10 mouse cellular contexts compared by ENCODE assay signal in the genomic region with DNA sequence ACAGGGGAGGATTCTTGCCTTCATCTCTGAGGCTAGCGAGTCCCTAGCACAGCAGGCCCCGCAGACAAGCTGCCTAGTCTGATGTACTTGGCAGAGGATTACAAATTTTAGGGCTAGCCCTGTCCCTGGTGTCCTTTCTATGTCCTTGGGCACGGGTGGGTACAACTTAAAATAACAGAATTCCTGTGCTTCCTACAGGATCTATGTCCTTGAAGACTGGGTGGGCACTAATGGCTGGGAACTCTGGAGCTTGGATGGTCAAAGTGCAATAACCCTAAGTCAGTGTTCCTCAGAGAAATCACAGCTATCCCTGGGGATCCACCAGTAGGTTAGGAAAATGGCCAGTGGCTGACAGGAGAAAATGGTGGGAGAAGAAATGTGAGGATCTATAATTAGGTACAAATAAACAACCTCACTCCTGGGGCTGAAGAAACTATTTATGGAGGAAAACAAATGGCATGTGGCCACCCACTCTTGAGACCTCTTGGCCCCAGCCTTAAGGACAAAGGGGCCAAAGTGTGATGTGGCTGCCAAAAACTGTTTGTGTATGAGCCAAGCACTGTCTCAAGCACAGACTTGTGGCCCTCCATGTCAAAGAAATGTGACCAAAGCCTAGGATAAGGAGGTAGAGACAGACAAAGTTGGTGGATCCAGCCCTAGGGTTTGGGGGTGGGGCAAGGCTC. TPM values are rescaled to one million over a fixed set of nuclear protein-coding genes. Genes with fewer than 3 reads are reported as not detected.
DNase-seq lines count a peak whose midpoint lies in the region; ATAC-seq and TF ChIP-seq lines count a peak whose summit lies in the region.
"Had no signal": no experiment of that assay in that cellular context is flagged by ENCODE, and none has a peak within 500 bp of the region (broad histone marks: within the 10 kb centered on the region; RNA-seq: fewer than 3 reads in every experiment).

No protein-coding gene starts in this region.

- H3K27me3 ChIP-seq in kidney, adult 2 months (replicated peaks; ENCODE audit: control insufficient read depth, insufficient read depth, low read length), result no peaks in the 10 kb centered on the region
- H3K27me3 ChIP-seq in heart, embryonic 13.5 days (replicated peaks), result no peaks in the 10 kb centered on the region
- H3K27me3 ChIP-seq in lung, embryonic 16.5 days (ENCODE audit: control insufficient read depth, insufficient read depth, low read depth, low read length), result no peaks in the 10 kb centered on the region
- H3K27me3 ChIP-seq in forebrain, embryonic 11.5 days (ENCODE audit: control insufficient read depth, insufficient read depth, low read length), result no peaks in the 10 kb centered on the region

- WGBS in kidney, adult 2 months, result 57% methylated on average over 3 of the region's 3 CpGs
- 83% methylated on average over 3 of the region's 3 CpGs for WGBS in heart, embryonic 13.5 days
- 75% methylated on average over 3 of the region's 3 CpGs for WGBS in lung, embryonic 16.5 days
- WGBS in forebrain, embryonic 11.5 days, result 91% methylated on average over 3 of the region's 3 CpGs

- DNase-seq in kidney, adult 2 months, result peak; percentile 67
- no peak for DNase-seq in kidney, adult 18-20 months
- DNase-seq in adrenal gland, postnatal 36 days, result peak; percentile 20 to 52
- no peak for DNase-seq in frontal cortex, postnatal 25 days (ENCODE audit: low spot score in 2 of 2)
- no peak for DNase-seq in forebrain, embryonic 11.5 days (ENCODE audit: low spot score)
- DNase-seq in left cerebral cortex, postnatal 14 days (ENCODE audit: low spot score in 2 of 2), result no peak
- DNase-seq: left cerebral cortex, postnatal 4 days; thymus, adult 18-20 months had no signal

- no peaks in the 10 kb centered on the region for H3K9me3 ChIP-seq in heart, embryonic 13.5 days
- no peaks in the 10 kb centered on the region for H3K9me3 ChIP-seq in lung, embryonic 16.5 days (ENCODE audit: control insufficient read depth, low read length)
- H3K9me3 ChIP-seq in forebrain, embryonic 11.5 days (ENCODE audit: control insufficient read depth, low read length), result no peaks in the 10 kb centered on the region

- H3K9ac ChIP-seq in heart, embryonic 13.5 days, result peak overlapping the region; percentile 24; the same call in 1 of the 2 replicates
- H3K9ac ChIP-seq in lung, embryonic 16.5 days (ENCODE audit: low read length), result no peak overlapping the region
- H3K9ac ChIP-seq in forebrain, embryonic 11.5 days (ENCODE audit: low read length), result no peak overlapping the region

- peaks cover 46% of the 10 kb centered on the region for H3K4me1 ChIP-seq in kidney, adult 2 months (ENCODE audit: control insufficient read depth, insufficient read depth, low read length)
- peaks cover 75% of the 10 kb centered on the region for H3K4me1 ChIP-seq in heart, embryonic 13.5 days
- peaks cover 40% of the 10 kb centered on the region for H3K4me1 ChIP-seq in lung, embryonic 16.5 days (replicated peaks; ENCODE audit: control insufficient read depth, insufficient read depth, low read length)
- H3K4me1 ChIP-seq in forebrain, embryonic 11.5 days (replicated peaks; ENCODE audit: control insufficient read depth, insufficient read depth, low read length), result peaks cover 10% of the 10 kb centered on the region

- ATAC-seq in heart, embryonic 13.5 days (ENCODE audit: extremely low read depth, insufficient number of reproducible peaks, low FRiP score, low TSS enrichment), result no peak
- ATAC-seq in lung, embryonic 16.5 days (ENCODE audit: low read depth), result no peak
- ATAC-seq in forebrain, embryonic 11.5 days (replicated peaks; ENCODE audit: low FRiP score), result no peak

- H3K36me3 ChIP-seq in kidney, adult 2 months (ENCODE audit: control insufficient read depth, insufficient read depth, low read length), result no peaks in the 10 kb centered on the region
- H3K36me3 ChIP-seq in heart, embryonic 13.5 days, result peaks cover 3% of the 10 kb centered on the region
- no peaks in the 10 kb centered on the region for H3K36me3 ChIP-seq in lung, embryonic 16.5 days (ENCODE audit: control insufficient read depth, insufficient read depth, low read length)
- no peaks in the 10 kb centered on the region; the same call in 1 of the 2 replicates for H3K36me3 ChIP-seq in forebrain, embryonic 11.5 days (ENCODE audit: control insufficient read depth, insufficient read depth, low read length)

- H3K4me2 ChIP-seq in heart, embryonic 13.5 days, result peak overlapping the region; percentile 44; the same call in 1 of the 2 replicates
- no peak overlapping the region for H3K4me2 ChIP-seq in lung, embryonic 16.5 days (ENCODE audit: low read depth, low read length)
- no peak overlapping the region for H3K4me2 ChIP-seq in forebrain, embryonic 11.5 days (ENCODE audit: low read depth, low read length, severe bottlenecking)

- no peak for TF ChIP-seq POLR2A in kidney, adult 2 months (IDR thresholded peaks at IDR 0.05; ENCODE audit: low read depth, low read length)

- TF ChIP-seq CTCF in kidney, adult 2 months (conservative IDR thresholded peaks at IDR 0.05; ENCODE audit: insufficient read depth, insufficient read length, low read depth, low read length), result no peak

- intact Hi-C loops in left cerebral cortex, postnatal 14 days (cut with DNase I), result no loop called here

- H3K27ac ChIP-seq in kidney, adult 2 months (ENCODE audit: insufficient read depth, low read depth, low read length), result peak overlapping the region; percentile 29
- H3K27ac ChIP-seq in heart, embryonic 13.5 days (replicated peaks), result peak overlapping the region; percentile 32; the same call in 1 of the 2 replicates
- H3K27ac ChIP-seq in lung, embryonic 16.5 days (ENCODE audit: low read length), result peak overlapping the region; percentile 30; the same call in 1 of the 2 replicates
- H3K27ac ChIP-seq in forebrain, embryonic 11.5 days (ENCODE audit: low read depth, low read length), result no peak overlapping the region

- no peak overlapping the region for H3K4me3 ChIP-seq in kidney, adult 2 months (ENCODE audit: insufficient read depth, low read depth, low read length)
- H3K4me3 ChIP-seq in heart, embryonic 13.5 days, result no peak overlapping the region
- no peak overlapping the region for H3K4me3 ChIP-seq in lung, embryonic 16.5 days (ENCODE audit: low read length)
- H3K4me3 ChIP-seq in forebrain, embryonic 11.5 days (ENCODE audit: low read depth, low read length), result no peak overlapping the region

RNA-seq across cellular contexts. Expression of gene Rab11b, which starts 4.1 kb away (rescaled TPM):
- 291 and 303 TPM in 2 replicates for polyA plus RNA-seq in kidney, adult 2 months (2012; rRNA removed)
- total RNA-seq in adrenal gland, postnatal 36 days (2021), result 100 to 1,000 TPM; 231 to 299 TPM
- 318 and 325 TPM in 2 replicates for polyA plus RNA-seq in heart, embryonic 13.5 days (2015; fragmentation: Nextera tagmentation; extraction: Ambion mirVana)
- polyA plus RNA-seq in lung, embryonic 16.5 days (2015; fragmentation: Nextera tagmentation; extraction: Ambion mirVana), result 279 and 289 TPM in 2 replicates
- 330 and 338 TPM in 2 replicates for polyA plus RNA-seq in forebrain, embryonic 11.5 days (2014; fragmentation: Nextera tagmentation; extraction: Ambion mirVana)
- total RNA-seq in left cerebral cortex, postnatal 14 days (2021), result 100 to 1,000 TPM; 302 to 341 TPM

RNA-seq across cellular contexts. Expression of gene Angptl4, which starts 25.4 kb away (rescaled TPM):
- 19.2 and 21.0 TPM in 2 replicates for polyA plus RNA-seq in kidney, adult 2 months (2012; rRNA removed)
- total RNA-seq in adrenal gland, postnatal 36 days (2021), result 100 to 1,000 TPM in 1 of 2 experiments, 10 to 100 TPM in 1; 62.7 to 110 TPM
- 17.0 and 17.8 TPM in 2 replicates for polyA plus RNA-seq in heart, embryonic 13.5 days (2015; fragmentation: Nextera tagmentation; extraction: Ambion mirVana)
- polyA plus RNA-seq in lung, embryonic 16.5 days (2015; fragmentation: Nextera tagmentation; extraction: Ambion mirVana), result 46.1 and 48.3 TPM in 2 replicates
- 16.6 and 20.9 TPM in 2 replicates for polyA plus RNA-seq in forebrain, embryonic 11.5 days (2014; fragmentation: Nextera tagmentation; extraction: Ambion mirVana)
- total RNA-seq in left cerebral cortex, postnatal 14 days (2021), result 1 to 10 TPM; 5.5 to 6.6 TPM

RNA-seq across cellular contexts. Expression of gene March2, which starts 37.8 kb away (rescaled TPM):
- polyA plus RNA-seq in kidney, adult 2 months (2012; rRNA removed), result 95.8 and 102 TPM in 2 replicates
- 100 to 1,000 TPM in 1 of 2 experiments, 10 to 100 TPM in 1; 92.9 to 119 TPM for total RNA-seq in adrenal gland, postnatal 36 days (2021)
- polyA plus RNA-seq in heart, embryonic 13.5 days (2015; fragmentation: Nextera tagmentation; extraction: Ambion mirVana), result 77.3 and 83.7 TPM in 2 replicates
- 61.8 and 72.0 TPM in 2 replicates for polyA plus RNA-seq in lung, embryonic 16.5 days (2015; fragmentation: Nextera tagmentation; extraction: Ambion mirVana)
- polyA plus RNA-seq in forebrain, embryonic 11.5 days (2014; fragmentation: Nextera tagmentation; extraction: Ambion mirVana), result 39.3 and 40.1 TPM in 2 replicates
- total RNA-seq in left cerebral cortex, postnatal 14 days (2021), result 10 to 100 TPM; 83.5 to 84.8 TPM

RNA-seq across cellular contexts. Expression of gene Kank3, which starts 54.1 kb away (rescaled TPM):
- 83.0 and 89.3 TPM in 2 replicates for polyA plus RNA-seq in kidney, adult 2 months (2012; rRNA removed)
- total RNA-seq in adrenal gland, postnatal 36 days (2021), result 10 to 100 TPM; 72.2 to 90.5 TPM
- 40.0 and 47.0 TPM in 2 replicates for polyA plus RNA-seq in heart, embryonic 13.5 days (2015; fragmentation: Nextera tagmentation; extraction: Ambion mirVana)
- 78.8 and 89.6 TPM in 2 replicates for polyA plus RNA-seq in lung, embryonic 16.5 days (2015; fragmentation: Nextera tagmentation; extraction: Ambion mirVana)
- polyA plus RNA-seq in forebrain, embryonic 11.5 days (2014; fragmentation: Nextera tagmentation; extraction: Ambion mirVana), result 30.4 and 31.1 TPM in 2 replicates
- 10 to 100 TPM; 36.2 to 41.2 TPM for total RNA-seq in left cerebral cortex, postnatal 14 days (2021)

Comparison
In these comparisons a context has a peak if more than half of its experiments do, and no peak if none do; other contexts are left out.
1. DNase-seq: peak in kidney, adult 2 months (single experiment) and adrenal gland, postnatal 36 days (2 of 2); none in kidney, adult 18-20 months (single experiment), frontal cortex, postnatal 25 days (0 of 2), forebrain, embryonic 11.5 days (single experiment) and left cerebral cortex, postnatal 14 days (0 of 2).